23 mouse cellular contexts compared by ENCODE assay signal in the genomic region with DNA sequence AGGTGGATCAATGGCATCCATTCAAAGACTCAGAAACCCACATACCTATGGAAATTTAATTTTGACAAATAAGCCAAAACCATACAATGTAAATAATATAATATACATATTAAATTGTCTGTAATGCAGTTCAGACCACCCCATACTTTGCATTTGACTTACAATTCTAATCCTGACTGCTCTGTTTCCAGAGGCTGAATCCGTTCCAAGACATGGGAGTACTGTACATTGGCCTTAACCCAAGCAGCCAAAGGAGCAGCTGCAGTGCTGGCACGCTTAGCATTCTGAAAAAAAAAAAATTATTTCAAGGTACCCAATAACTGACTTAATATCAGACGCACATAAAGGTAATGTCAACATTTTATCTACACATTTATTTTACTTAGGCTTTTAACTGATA.
DNase-seq lines count a peak whose midpoint lies in the region; ATAC-seq lines count a peak whose summit lies in the region.
"Had no signal": no experiment of that assay in that cellular context is flagged by ENCODE, and none has a peak within 500 bp of the region (broad histone marks: within the 10 kb centered on the region; RNA-seq: fewer than 3 reads in every experiment).

No protein-coding gene starts in this region.

- ATAC-seq in forebrain, embryonic 14.5 days = no peak
- no peak for ATAC-seq in forebrain, embryonic 12.5 days (ENCODE audit: low FRiP score)
- ATAC-seq in liver, embryonic 12.5 days = no peak
- ATAC-seq: forebrain, embryonic 13.5 days; intestine, embryonic 15.5 days had no signal

- WGBS in forebrain, embryonic 14.5 days = 76% methylated on average over 3 of the region's 3 CpGs
- 90% methylated on average over 3 of the region's 3 CpGs for WGBS in forebrain, embryonic 12.5 days
- 68% methylated on average over 3 of the region's 3 CpGs for WGBS in liver, embryonic 12.5 days (ENCODE audit: insufficient replicate concordance)

- no peak overlapping the region for H3K9ac ChIP-seq in forebrain, embryonic 14.5 days (ENCODE audit: low read length)
- no peak overlapping the region for H3K9ac ChIP-seq in forebrain, embryonic 12.5 days
- H3K9ac ChIP-seq in liver, embryonic 12.5 days = no peak overlapping the region
- H3K9ac ChIP-seq: forebrain, embryonic 13.5 days; hindbrain, embryonic 13.5 days; intestine, embryonic 15.5 days; limb, embryonic 13.5 days; liver, embryonic 15.5 days had no signal

- peaks cover 9% of the 10 kb centered on the region for H3K36me3 ChIP-seq in forebrain, embryonic 14.5 days (ENCODE audit: control insufficient read depth, insufficient read depth, low read length)
- 0 out of 2 replicates have a peak, but pooled peaks cover 14% of the 10 kb centered on the region for H3K36me3 ChIP-seq in forebrain, embryonic 12.5 days (replicated peaks)
- H3K36me3 ChIP-seq in liver, embryonic 12.5 days = no peaks in the 10 kb centered on the region
- H3K36me3 ChIP-seq: intestine, embryonic 15.5 days; liver, embryonic 15.5 days had no signal

- H3K4me1 ChIP-seq in forebrain, embryonic 14.5 days (ENCODE audit: control insufficient read depth, insufficient read depth, low read length) = no peaks in the 10 kb centered on the region
- no peaks in the 10 kb centered on the region for H3K4me1 ChIP-seq in forebrain, embryonic 12.5 days
- H3K4me1 ChIP-seq in liver, embryonic 12.5 days = no peaks in the 10 kb centered on the region
- H3K4me1 ChIP-seq: forebrain, embryonic 13.5 days; hindbrain, embryonic 13.5 days; intestine, embryonic 15.5 days; limb, embryonic 13.5 days; liver, embryonic 15.5 days had no signal

- H3K9me3 ChIP-seq in forebrain, embryonic 14.5 days (replicated peaks; ENCODE audit: control insufficient read depth, low read length) = no peaks in the 10 kb centered on the region
- no peaks in the 10 kb centered on the region for H3K9me3 ChIP-seq in forebrain, embryonic 12.5 days
- no peaks in the 10 kb centered on the region for H3K9me3 ChIP-seq in liver, embryonic 12.5 days (replicated peaks)
- H3K9me3 ChIP-seq: forebrain, embryonic 13.5 days; hindbrain, embryonic 13.5 days; intestine, embryonic 15.5 days; limb, embryonic 13.5 days; liver, embryonic 15.5 days had no signal

- no peaks in the 10 kb centered on the region for H3K27me3 ChIP-seq in forebrain, embryonic 14.5 days (replicated peaks; ENCODE audit: control insufficient read depth, insufficient read depth, low read length)
- no peaks in the 10 kb centered on the region for H3K27me3 ChIP-seq in forebrain, embryonic 12.5 days
- H3K27me3 ChIP-seq in liver, embryonic 12.5 days (replicated peaks) = no peaks in the 10 kb centered on the region
- H3K27me3 ChIP-seq: CH12.LX; forebrain, embryonic 13.5 days; hindbrain, embryonic 13.5 days; intestine, embryonic 15.5 days; limb, embryonic 13.5 days; liver, embryonic 15.5 days had no signal

- no peak overlapping the region for H3K4me2 ChIP-seq in forebrain, embryonic 14.5 days (ENCODE audit: low read length)
- H3K4me2 ChIP-seq in forebrain, embryonic 12.5 days = no peak overlapping the region
- no peak overlapping the region for H3K4me2 ChIP-seq in liver, embryonic 12.5 days
- H3K4me2 ChIP-seq: forebrain, embryonic 13.5 days; hindbrain, embryonic 13.5 days; intestine, embryonic 15.5 days; limb, embryonic 13.5 days; liver, embryonic 15.5 days had no signal

- peak; percentile 55 for DNase-seq in forebrain, embryonic 14.5 days (ENCODE audit: low spot score)
- DNase-seq in left cerebral cortex, postnatal 4 days = peak; percentile 24
- no peak for DNase-seq in left cerebral cortex, postnatal 25 days (ENCODE audit: low spot score in 2 of 2)
- DNase-seq in adipocyte (ENCODE audit: low spot score) = peak; percentile 56
- peak; percentile 8 for DNase-seq in cerebellum, adult 8-10 months
- no peak for DNase-seq in ovary, postnatal 14 days (ENCODE audit: low spot score)
- DNase-seq: embryo, embryonic 11 days; gastrocnemius, postnatal 14 days; kidney, adult 9 months; kidney, postnatal 25 days; layer of hippocampus, adult 9-11 months; lung, postnatal 10 days; retina, postnatal 1 day; thymus, postnatal 14 days had no signal

- no peak overlapping the region for H3K4me3 ChIP-seq in forebrain, embryonic 14.5 days (ENCODE audit: low read depth, low read length)
- no peak overlapping the region for H3K4me3 ChIP-seq in forebrain, embryonic 12.5 days (replicated peaks)
- H3K4me3 ChIP-seq in liver, embryonic 12.5 days = no peak overlapping the region
- H3K4me3 ChIP-seq: forebrain, embryonic 13.5 days; hindbrain, embryonic 13.5 days; intestine, embryonic 15.5 days; limb, embryonic 13.5 days; liver, embryonic 15.5 days had no signal

- H3K27ac ChIP-seq in forebrain, embryonic 14.5 days (ENCODE audit: low read depth, low read length) = no peak overlapping the region
- no peak overlapping the region for H3K27ac ChIP-seq in forebrain, embryonic 12.5 days
- H3K27ac ChIP-seq in liver, embryonic 12.5 days = no peak overlapping the region
- H3K27ac ChIP-seq: forebrain, embryonic 13.5 days; hindbrain, embryonic 13.5 days; intestine, embryonic 15.5 days; limb, embryonic 13.5 days; liver, embryonic 15.5 days; stomach, postnatal 0 days had no signal

- intact Hi-C loops in left cerebral cortex, postnatal 4 days (cut with DNase I) = no loop called here
- intact Hi-C loops in left cerebral cortex, postnatal 25 days (cut with DNase I) = no loop called here

Comparison
In these comparisons a context has a peak if more than half of its experiments do, and no peak if none do; other contexts are left out.
1. DNase-seq: peak in forebrain, embryonic 14.5 days (single experiment), left cerebral cortex, postnatal 4 days (single experiment), adipocyte (single experiment) and cerebellum, adult 8-10 months (single experiment); none in left cerebral cortex, postnatal 25 days (0 of 2) and ovary, postnatal 14 days (single experiment).